Mouse (Mus musculus) neural tube, embryonic 15.5 days (tissue): Measurements from ENCODE around the gene Abraxas2. TPM values are rescaled to one million over a fixed set of nuclear protein-coding genes. Genes with fewer than 3 reads are reported as not detected.

Source experiments
- ATAC-seq: fragments of 200-750 bp; cut with Nextera tagmentation; 2 replicates; pipeline ENCODE4 v1.8.0; 2017; ENCODE audit warnings: mild to moderate bottlenecking, moderate TSS enrichment, moderate library complexity; ENCODE audit not compliant: low FRiP score
- H3K27ac ChIP-seq: fragments of 300-500 bp; sonication (generic); replicated peaks from 2 replicates; pipeline ENCODE4 v1.5.1; 2015; ENCODE audit warnings: mild to moderate bottlenecking, inconsistent platforms
- H3K27me3 ChIP-seq: fragments of 300-500 bp; sonication (generic); replicated peaks from 2 replicates; pipeline ENCODE4 v1.6.1; 2015; ENCODE audit warnings: inconsistent platforms
- H3K36me3 ChIP-seq: fragments of 300-500 bp; sonication (generic); 2 replicates; pipeline ENCODE4 v1.6.1; 2015; ENCODE audit warnings: inconsistent platforms
- H3K4me1 ChIP-seq: fragments of 300-500 bp; sonication (generic); 2 replicates; pipeline ENCODE4 v1.6.1; 2015; ENCODE audit warnings: inconsistent platforms
- H3K4me2 ChIP-seq: fragments of 300-500 bp; sonication (generic); 2 replicates; pipeline ENCODE4 v1.6.1; 2015; ENCODE audit warnings: inconsistent platforms, mild to moderate bottlenecking, moderate library complexity
- H3K4me3 ChIP-seq: fragments of 300-500 bp; sonication (generic); replicated peaks from 2 replicates; pipeline ENCODE4 v1.5.1; 2015; ENCODE audit warnings: mild to moderate bottlenecking, inconsistent platforms
- H3K9ac ChIP-seq: fragments of 300-500 bp; sonication (generic); replicated peaks from 2 replicates; pipeline ENCODE4 v1.6.1; 2015; ENCODE audit warnings: mild to moderate bottlenecking, inconsistent platforms
- H3K9me3 ChIP-seq: fragments of 300-500 bp; sonication (generic); replicated peaks from 2 replicates; pipeline ENCODE4 v1.6.1; 2016; ENCODE audit warnings: inconsistent platforms
- WGBS: fragments of 180-500 bp; shearing (Covaris S2); methylation state at CpG from one replicate; pipeline ENCODE4 v1.1.7; 2015; ENCODE audit warnings: mixed read lengths; 5-methylcytosine and 5-hydroxymethylcytosine counted together
- polyA plus RNA-seq: library from polyadenylated mRNA; unstranded; fragments of >200 nt; fragmentation: Nextera tagmentation; extraction: Ambion mirVana; gene quantifications from 2 replicates; pipeline ENCODE4 v1.2.1, GENCODE M21; 2015

Abraxas2 gene
- polyA plus RNA-seq, 1 experiment from 2014 or later = 34.5 TPM

GRCm38 (mm10) chr7:132921971-132922370 is 62.9 kb downstream of the Abraxas2 start:
- no peak overlapping the region for H3K27ac ChIP-seq
- WGBS = 69% methylated on average over 3 of the region's 3 CpGs
- H3K9me3 ChIP-seq = no peaks in the 10 kb centered on the region
- H3K4me3 ChIP-seq = no peak overlapping the region
- no peaks in the 10 kb centered on the region for H3K36me3 ChIP-seq
- no peak overlapping the region for H3K9ac ChIP-seq
- H3K27me3 ChIP-seq = no peaks in the 10 kb centered on the region
- H3K4me2 ChIP-seq = no peak overlapping the region
- ATAC-seq = no peak
- H3K4me1 ChIP-seq = no peaks in the 10 kb centered on the region

GRCm38 (mm10) chr7:132925227-132925626 is 66.2 kb downstream of the Abraxas2 start:
- no peak overlapping the region for H3K4me3 ChIP-seq
- no peak overlapping the region for H3K4me2 ChIP-seq
- no peak for ATAC-seq

GRCm38 (mm10) chr7:132927201-132927600 is 68.2 kb downstream of the Abraxas2 start:
- no peak overlapping the region for H3K4me3 ChIP-seq
- ATAC-seq = no peak
- no peaks in the 10 kb centered on the region for H3K36me3 ChIP-seq
- H3K27me3 ChIP-seq = no peaks in the 10 kb centered on the region
- no peak overlapping the region for H3K4me2 ChIP-seq
- H3K27ac ChIP-seq = no peak overlapping the region
- no peaks in the 10 kb centered on the region for H3K9me3 ChIP-seq
- no peak overlapping the region for H3K9ac ChIP-seq
- peaks cover 13% of the 10 kb centered on the region for H3K4me1 ChIP-seq
- WGBS = 54% methylated on average over 3 of the region's 3 CpGs

More at GRCm38 (mm10) chr7:132925227-132925626, 66.2 kb downstream of the Abraxas2 start:
- H3K36me3 ChIP-seq = no peaks in the 10 kb centered on the region
- 81% methylated on average over 2 of the region's 2 CpGs for WGBS
- peaks cover 5% of the 10 kb centered on the region for H3K4me1 ChIP-seq
- no peaks in the 10 kb centered on the region for H3K27me3 ChIP-seq
- no peaks in the 10 kb centered on the region for H3K9me3 ChIP-seq
- no peak overlapping the region for H3K27ac ChIP-seq
- H3K9ac ChIP-seq = no peak overlapping the region

GRCm38 (mm10) chr7:132930055-132930454 is 71.0 kb downstream of the Abraxas2 start:
- H3K36me3 ChIP-seq = no peaks in the 10 kb centered on the region
- 86% methylated on average over 5 of the region's 5 CpGs for WGBS
- peaks cover 23% of the 10 kb centered on the region for H3K4me1 ChIP-seq
- H3K4me2 ChIP-seq = peak overlapping the region; percentile 64
- H3K4me3 ChIP-seq = peak overlapping the region; percentile 78
- no peaks in the 10 kb centered on the region for H3K9me3 ChIP-seq
- H3K27ac ChIP-seq = peak overlapping the region; percentile 91; the same call in 1 of the 2 replicates
- H3K9ac ChIP-seq = no peak overlapping the region
- no peak for ATAC-seq
- no peaks in the 10 kb centered on the region for H3K27me3 ChIP-seq

- no peaks in the 10 kb centered on the region for H3K27me3 ChIP-seq
- WGBS = under 1% methylated on average over 91 of the region's 93 CpGs
- H3K4me2 ChIP-seq = peak within 1 kb of the TSS; percentile 82
- H3K36me3 ChIP-seq = no peaks in the 10 kb centered on the region
- peak; percentile 99 for ATAC-seq
- peak within 1 kb of the TSS; percentile 91 for H3K27ac ChIP-seq
- no peaks in the 10 kb centered on the region for H3K9me3 ChIP-seq
- H3K4me3 ChIP-seq = peak within 1 kb of the TSS; percentile 78
- peak within 1 kb of the TSS; percentile 81 for H3K9ac ChIP-seq
- peaks cover 23% of the 10 kb centered on the region for H3K4me1 ChIP-seq
These were observed 72.0 kb downstream of the Abraxas2 start, which contains the start of gene Zranb1 for GRCm38 (mm10) chr7:132930850-132931559. Zranb1 (plus strand) TSS chr7:132931142.

GRCm38 (mm10) chr7:132931560-132932351 is 72.7 kb downstream of the Abraxas2 start:
- Histone ChIP-seq H3K27me3 (no peaks in the 10 kb centered on the region), H3K36me3 (no peaks in the 10 kb centered on the region), H3K4me3 (peak overlapping the region; percentile 78), H3K9ac (peak overlapping the region; percentile 81), H3K9me3 (no peaks in the 10 kb centered on the region), H3K4me1 (peaks cover 23% of the 10 kb centered on the region), H3K4me2 (peak overlapping the region; percentile 82), H3K27ac (peak overlapping the region; percentile 91)
- ATAC-seq = peak; percentile 69
- WGBS = under 1% methylated on average over 53 of the region's 55 CpGs

GRCm38 (mm10) chr7:132933331-132933730 is 74.3 kb downstream of the Abraxas2 start:
- no peaks in the 10 kb centered on the region for H3K9me3 ChIP-seq
- ATAC-seq = no peak
- H3K4me1 ChIP-seq = peaks cover 23% of the 10 kb centered on the region
- no peaks in the 10 kb centered on the region for H3K27me3 ChIP-seq
- no peaks in the 10 kb centered on the region for H3K36me3 ChIP-seq
- H3K9ac ChIP-seq = no peak overlapping the region
- no peak overlapping the region for H3K4me3 ChIP-seq
- H3K4me2 ChIP-seq = no peak overlapping the region
- WGBS = 89% methylated on average over 1 of the region's 1 CpGs
- H3K27ac ChIP-seq = no peak overlapping the region

Other genes with a start within 250 kb of the Abraxas2 start
- 41.4 and 46.9 TPM in 2 replicates for gene Lhpp, start 248.6 kb upstream of the Abraxas2 start, polyA plus RNA-seq
- gene Fam53b, start 45.3 kb upstream of the Abraxas2 start, polyA plus RNA-seq = 12.4 and 14.2 TPM in 2 replicates
- 76.3 and 84.5 TPM in 2 replicates for gene Eef1akmt2, start 6.6 kb upstream of the Abraxas2 start, polyA plus RNA-seq
- gene Zranb1, start 71.9 kb downstream of the Abraxas2 start, polyA plus RNA-seq = 19.6 and 20.5 TPM in 2 replicates